Comparison of ENCODE assay signal across 30 mouse cellular contexts in the genomic region with DNA sequence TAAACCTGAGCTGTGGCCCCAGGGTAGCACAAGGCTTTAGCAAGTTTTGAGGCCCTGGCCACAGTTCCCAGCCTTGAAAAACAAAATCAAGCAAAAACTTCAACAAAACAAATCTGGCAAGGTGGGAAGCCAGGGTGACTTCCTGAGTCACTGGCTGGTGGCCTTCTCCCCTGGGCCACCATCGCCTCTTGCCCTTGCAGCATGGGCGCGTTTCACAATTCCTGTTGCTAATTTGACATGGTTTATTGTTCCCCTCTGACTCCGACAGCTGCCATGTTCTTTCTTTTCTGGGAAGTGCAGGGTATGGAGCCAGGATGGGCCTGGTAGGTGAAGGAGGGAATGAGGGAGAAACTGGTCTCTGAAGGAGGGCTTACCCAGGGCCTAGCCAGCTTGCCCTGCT. TPM values are rescaled to one million over a fixed set of nuclear protein-coding genes. Genes with fewer than 3 reads are reported as not detected.
DNase-seq lines count a peak whose midpoint lies in the region; ATAC-seq and TF ChIP-seq lines count a peak whose summit lies in the region.
"Had no signal": no experiment of that assay in that cellular context is flagged by ENCODE, and none has a peak within 500 bp of the region (broad histone marks: within the 10 kb centered on the region; RNA-seq: fewer than 3 reads in every experiment).

No protein-coding gene starts in this region.

- H3K9me3 ChIP-seq in heart, embryonic 14.5 days (ENCODE audit: control insufficient read depth, low read length): no peaks in the 10 kb centered on the region
- H3K9me3 ChIP-seq in kidney, embryonic 14.5 days (ENCODE audit: control insufficient read depth, low read length): no peaks in the 10 kb centered on the region
- H3K9me3 ChIP-seq: embryonic facial prominence, embryonic 12.5 days; heart, embryonic 12.5 days; hindbrain, embryonic 12.5 days; midbrain, embryonic 13.5 days; neural tube, embryonic 13.5 days had no signal

- H3K27ac ChIP-seq in heart, embryonic 14.5 days (replicated peaks in 1 of 2; ENCODE audit: control insufficient read depth in 1 of 2, insufficient read depth in 1 of 2, low read depth in 2 of 2, low read length in 2 of 2): peak overlapping the region in 1 of 2 experiments; percentile 91; a peak in 2 of 4 replicates
- H3K27ac ChIP-seq in layer of hippocampus, adult 2 months: 0 out of 2 replicates have a peak overlapping the region, but pooled peaks have one; percentile 1
- no peak overlapping the region for H3K27ac ChIP-seq in kidney, embryonic 14.5 days (ENCODE audit: low read depth, low read length)
- H3K27ac ChIP-seq: embryonic facial prominence, embryonic 12.5 days; hindbrain, embryonic 12.5 days; liver, embryonic 14.5 days; macrophage; midbrain, embryonic 13.5 days; neural tube, embryonic 13.5 days had no signal

- WGBS in heart, embryonic 14.5 days: 86% methylated on average over 4 of the region's 4 CpGs
- 80% methylated on average over 4 of the region's 4 CpGs for WGBS in kidney, embryonic 14.5 days

- H3K36me3 ChIP-seq in heart, embryonic 14.5 days (ENCODE audit: control insufficient read depth, insufficient read depth, low read length): peaks cover 99% of the 10 kb centered on the region
- peaks cover 53% of the 10 kb centered on the region for H3K36me3 ChIP-seq in kidney, embryonic 14.5 days (ENCODE audit: control insufficient read depth, insufficient read depth, low read length)

- H3K4me2 ChIP-seq in heart, embryonic 14.5 days (ENCODE audit: low read length): no peak overlapping the region
- H3K4me2 ChIP-seq in kidney, embryonic 14.5 days (replicated peaks; ENCODE audit: low read depth, low read length): no peak overlapping the region
- H3K4me2 ChIP-seq: embryonic facial prominence, embryonic 12.5 days; heart, embryonic 12.5 days; hindbrain, embryonic 12.5 days; midbrain, embryonic 13.5 days; neural tube, embryonic 13.5 days had no signal

- peak overlapping the region; percentile 21; the same call in 1 of the 2 replicates for H3K9ac ChIP-seq in heart, embryonic 14.5 days (ENCODE audit: low read length)
- H3K9ac ChIP-seq in kidney, embryonic 14.5 days (ENCODE audit: low read depth, low read length): no peak overlapping the region
- H3K9ac ChIP-seq: embryonic facial prominence, embryonic 12.5 days; heart, embryonic 12.5 days; hindbrain, embryonic 12.5 days; liver, embryonic 14.5 days; midbrain, embryonic 13.5 days; neural tube, embryonic 13.5 days had no signal

- TF ChIP-seq CTCF in layer of hippocampus, adult 2 months (conservative IDR thresholded peaks at IDR 0.05): no peak

- no peak for ATAC-seq in heart, embryonic 14.5 days (ENCODE audit: insufficient number of reproducible peaks, insufficient read depth, low FRiP score, low read depth)
- no peak for ATAC-seq in kidney, embryonic 14.5 days (ENCODE audit: low FRiP score, low TSS enrichment)
- ATAC-seq: CD4-positive, CD25-positive, alpha-beta regulatory T cell, adult 4 months; forebrain, embryonic 14.5 days; intestine, embryonic 16.5 days; midbrain, embryonic 13.5 days had no signal

- peak; percentile 68 for DNase-seq in adrenal gland, postnatal 10 days
- no peak for DNase-seq in adrenal gland, postnatal 25 days
- DNase-seq in heart, adult 18-20 months: no peak
- no peak for DNase-seq in layer of hippocampus, adult 2 months (ENCODE audit: low spot score in 2 of 2)
- DNase-seq in layer of hippocampus, adult 9-10 months (ENCODE audit: low spot score): no peak
- DNase-seq: cerebellum, adult 11 months; cerebellum, adult 9-10 months; cerebellum, postnatal 36 days; gastrocnemius, postnatal 36 days; kidney, adult 8-10 months; kidney, postnatal 10 days; liver; lung, adult 2 months; lung, postnatal 10 days; right cerebral cortex, postnatal 4 days; thymus, adult 2 months; thymus, postnatal 36 days had no signal

- no peak overlapping the region for H3K4me3 ChIP-seq in heart, embryonic 14.5 days (ENCODE audit: control insufficient read depth in 1 of 2, insufficient read depth in 1 of 2, low read depth in 1 of 2, low read length in 2 of 2)
- H3K4me3 ChIP-seq in layer of hippocampus, adult 2 months: no peak overlapping the region
- no peak overlapping the region for H3K4me3 ChIP-seq in kidney, embryonic 14.5 days (ENCODE audit: low read length)
- H3K4me3 ChIP-seq: embryonic facial prominence, embryonic 12.5 days; heart, embryonic 12.5 days; hindbrain, embryonic 12.5 days; midbrain, embryonic 13.5 days; neural tube, embryonic 13.5 days had no signal

- H3K4me1 ChIP-seq in heart, embryonic 14.5 days (ENCODE audit: control insufficient read depth in 2 of 2, insufficient read depth in 2 of 2, low read length in 2 of 2): peaks cover 12 to 19% of the 10 kb centered on the region in 2 experiments
- no peaks in the 10 kb centered on the region for H3K4me1 ChIP-seq in kidney, embryonic 14.5 days (ENCODE audit: control insufficient read depth, insufficient read depth, low read length)
- H3K4me1 ChIP-seq: embryonic facial prominence, embryonic 12.5 days; hindbrain, embryonic 12.5 days; midbrain, embryonic 13.5 days; neural tube, embryonic 13.5 days had no signal

- no peaks in the 10 kb centered on the region for H3K27me3 ChIP-seq in heart, embryonic 14.5 days (ENCODE audit: control insufficient read depth, insufficient read depth, low read length)
- no peaks in the 10 kb centered on the region for H3K27me3 ChIP-seq in kidney, embryonic 14.5 days (ENCODE audit: control insufficient read depth, insufficient read depth, low read length)
- H3K27me3 ChIP-seq: embryonic facial prominence, embryonic 12.5 days; heart, embryonic 12.5 days; hindbrain, embryonic 12.5 days; midbrain, embryonic 13.5 days; neural tube, embryonic 13.5 days had no signal

RNA-seq across cellular contexts. Expression of gene Micall1, which starts 13.4 kb away (rescaled TPM):
- 10 to 100 TPM; 29.0 to 33.4 TPM for total RNA-seq in adrenal gland, postnatal 10 days (2021)
- total RNA-seq in adrenal gland, postnatal 25 days (2021): 42.9 and 57.5 TPM in 2 replicates
- polyA plus RNA-seq in heart, embryonic 14.5 days (2014; fragmentation: Nextera tagmentation; extraction: Ambion mirVana): 18.9 and 20.2 TPM in 2 replicates
- 10 to 100 TPM; 38.5 to 44.1 TPM for total RNA-seq in heart, adult 18-20 months (2021)
- total RNA-seq in layer of hippocampus, adult 2 months (2021): 10 to 100 TPM; 31.4 to 35.3 TPM
- polyA plus RNA-seq in kidney, embryonic 14.5 days (2014; fragmentation: Nextera tagmentation; extraction: Ambion mirVana): 6.5 and 7.2 TPM in 2 replicates

RNA-seq across cellular contexts. Expression of gene Polr2f, which starts 18.7 kb away (rescaled TPM):
- total RNA-seq in adrenal gland, postnatal 10 days (2021): 100 to 1,000 TPM; 145 TPM
- total RNA-seq in adrenal gland, postnatal 25 days (2021): 110 and 122 TPM in 2 replicates
- polyA plus RNA-seq in heart, embryonic 14.5 days (2014; fragmentation: Nextera tagmentation; extraction: Ambion mirVana): 271 and 299 TPM in 2 replicates
- 100 to 1,000 TPM; 135 TPM for total RNA-seq in heart, adult 18-20 months (2021)
- 100 to 1,000 TPM in 1 of 2 experiments, 10 to 100 TPM in 1; 97.9 to 103 TPM for total RNA-seq in layer of hippocampus, adult 2 months (2021)
- 352 and 434 TPM in 2 replicates for polyA plus RNA-seq in kidney, embryonic 14.5 days (2014; fragmentation: Nextera tagmentation; extraction: Ambion mirVana)

RNA-seq across cellular contexts. Expression of gene 1700088E04Rik, which starts 18.9 kb away (rescaled TPM):
- total RNA-seq in adrenal gland, postnatal 10 days (2021): 1 to 10 TPM; 3.5 to 3.7 TPM
- 6.3 and 7.2 TPM in 2 replicates for total RNA-seq in adrenal gland, postnatal 25 days (2021)
- polyA plus RNA-seq in heart, embryonic 14.5 days (2014; fragmentation: Nextera tagmentation; extraction: Ambion mirVana): 5.6 and 8.4 TPM in 2 replicates
- 1 to 10 TPM in 1 of 2 experiments, under 1 TPM in 1; 0.89 to 3.4 TPM for total RNA-seq in heart, adult 18-20 months (2021)
- 10 to 100 TPM in 1 of 2 experiments, 1 to 10 TPM in 1; 8.8 to 10.3 TPM for total RNA-seq in layer of hippocampus, adult 2 months (2021)
- polyA plus RNA-seq in kidney, embryonic 14.5 days (2014; fragmentation: Nextera tagmentation; extraction: Ambion mirVana): 7.1 and 8.8 TPM in 2 replicates
- total RNA-seq: megakaryocyte-erythroid progenitor cell, adult 5-6 weeks had no signal

RNA-seq across cellular contexts. Expression of gene Sox10, which starts 42.9 kb away (rescaled TPM):
- total RNA-seq in adrenal gland, postnatal 10 days (2021): 1 to 10 TPM; 4.7 to 5.3 TPM
- total RNA-seq in adrenal gland, postnatal 25 days (2021): 0.95 and 2.1 TPM in 2 replicates
- 0.63 and 0.80 TPM in 2 replicates for polyA plus RNA-seq in heart, embryonic 14.5 days (2014; fragmentation: Nextera tagmentation; extraction: Ambion mirVana)
- total RNA-seq in heart, adult 18-20 months (2021): 1 to 10 TPM; 1.4 TPM
- total RNA-seq in layer of hippocampus, adult 2 months (2021): 10 to 100 TPM; 27.7 to 30.4 TPM
- polyA plus RNA-seq in kidney, embryonic 14.5 days (2014; fragmentation: Nextera tagmentation; extraction: Ambion mirVana): 0.21 and 0.22 TPM in 2 replicates
- total RNA-seq: megakaryocyte-erythroid progenitor cell, adult 5-6 weeks had no signal
- polyA plus RNA-seq: CD4-positive, CD25-positive, alpha-beta regulatory T cell, adult 4 months; macrophage had no signal

RNA-seq across cellular contexts. Expression of gene Eif3l, which starts 47.1 kb away (rescaled TPM):
- 100 to 1,000 TPM; 172 to 182 TPM for total RNA-seq in adrenal gland, postnatal 10 days (2021)
- total RNA-seq in adrenal gland, postnatal 25 days (2021): 150 and 151 TPM in 2 replicates
- polyA plus RNA-seq in heart, embryonic 14.5 days (2014; fragmentation: Nextera tagmentation; extraction: Ambion mirVana): 144 and 153 TPM in 2 replicates
- total RNA-seq in heart, adult 18-20 months (2021): 10 to 100 TPM; 70.4 to 73.8 TPM
- 10 to 100 TPM; 68.9 to 69.5 TPM for total RNA-seq in layer of hippocampus, adult 2 months (2021)
- polyA plus RNA-seq in kidney, embryonic 14.5 days (2014; fragmentation: Nextera tagmentation; extraction: Ambion mirVana): 207 and 265 TPM in 2 replicates
